Mouse (Mus musculus): ENCODE results near the gene Map4k4.

- TF ChIP-seq POLR2A (IDR thresholded peaks at IDR 0.05; ENCODE audit: insufficient read length, low read depth) = no peak
- no peak for TF ChIP-seq MYOD1 (IDR thresholded peaks at IDR 0.05; ENCODE audit: control insufficient read depth in 1 of 3, insufficient read length in 2 of 3, low read depth in 2 of 3)
- TF ChIP-seq MAX (IDR thresholded peaks at IDR 0.05; ENCODE audit: low read depth) = no peak
- no peak for TF ChIP-seq CEBPB (IDR thresholded peaks at IDR 0.05; ENCODE audit: insufficient read depth, poor library complexity, severe bottlenecking)
Observed at GRCm38 (mm10) chr1:39993921-39994320, 93.2 kb downstream of the Map4k4 start.
